Mouse (Mus musculus): ENCODE data around the gene Akr1a1.

DNA sequence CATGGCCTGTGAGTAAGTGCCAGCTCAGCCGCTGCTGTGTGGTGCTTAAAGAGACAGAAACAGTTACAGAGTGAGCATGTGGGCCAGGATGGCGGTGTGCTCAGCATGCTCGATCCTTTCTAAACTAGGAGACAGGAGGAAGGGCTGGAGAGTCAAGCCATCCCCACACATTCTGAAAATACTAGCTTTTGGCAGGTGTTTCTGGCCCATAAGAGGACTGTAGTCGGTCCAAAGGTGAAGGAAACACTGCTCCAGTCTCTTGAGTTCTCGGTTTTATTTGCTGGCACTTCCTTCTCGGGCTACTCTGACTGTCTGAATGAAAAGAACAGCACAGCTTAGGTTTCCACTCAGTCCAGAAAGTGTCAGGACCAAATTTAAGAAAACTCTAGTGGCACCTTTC lies 9.3 kb upstream of the Akr1a1 start:
- no peak for TF ChIP-seq CTCF (IDR thresholded peaks at IDR 0.05; ENCODE audit: low read depth)
- TF ChIP-seq EP300 (IDR thresholded peaks at IDR 0.05; ENCODE audit: low read depth): no peak

Data from heart, postnatal 0 days (tissue).